Mouse (Mus musculus): Measurements from ENCODE around the gene Jam3. TPM values are rescaled to one million over a fixed set of nuclear protein-coding genes. Genes with fewer than 3 reads are reported as not detected.
"Not testable (repeated sequence)": the region's sequence is repeated elsewhere in the genome, so short reads cannot be mapped to it uniquely, and the experiment has no call there.

Gene Jam3
- total RNA-seq, 2 experiments from 2014 or later: not detected

DNA sequence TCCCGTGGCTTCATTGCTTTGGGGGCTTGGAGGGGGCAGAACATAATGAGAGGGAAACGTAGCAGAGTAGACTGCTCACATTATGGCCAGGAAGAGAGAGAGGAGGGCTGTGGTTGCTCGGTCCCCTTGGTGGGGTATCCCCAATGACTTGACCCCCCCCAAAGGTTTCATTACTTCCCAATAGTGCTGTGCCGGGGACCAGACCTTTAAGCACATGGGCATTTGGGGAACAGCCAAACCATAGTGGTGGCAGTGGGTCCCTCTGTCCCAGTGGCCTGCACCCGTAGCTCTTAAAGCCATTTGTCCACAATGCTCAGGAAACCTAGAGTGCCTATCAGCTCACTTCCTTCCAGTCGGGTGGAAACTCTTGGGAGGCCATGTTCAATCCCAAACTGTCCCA is 17.6 kb upstream of the Jam3 start:
- ATAC-seq (ENCODE audit: poor library complexity, severe bottlenecking): no peak

DNA sequence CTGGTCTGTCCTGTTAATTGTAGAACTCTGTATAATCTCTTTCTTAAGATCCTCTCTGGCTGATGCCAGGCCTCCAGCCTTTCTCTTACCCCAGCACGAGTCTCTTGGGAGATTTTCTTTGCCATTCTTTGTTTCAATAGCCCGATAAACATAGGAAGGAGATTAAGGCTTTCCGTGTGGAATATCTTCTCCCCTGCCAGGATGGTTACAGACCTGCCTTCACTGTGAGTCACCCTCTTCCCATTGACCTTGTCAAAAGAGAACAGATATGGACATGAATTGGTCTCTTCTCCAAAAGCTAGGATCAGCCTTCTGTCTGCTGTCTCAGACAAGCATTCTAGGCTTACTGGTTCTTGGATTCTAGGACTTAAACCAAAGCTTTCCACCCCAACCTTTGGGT is 15.5 kb upstream of the Jam3 start:
- no peak for ATAC-seq (ENCODE audit: poor library complexity, severe bottlenecking)

DNA sequence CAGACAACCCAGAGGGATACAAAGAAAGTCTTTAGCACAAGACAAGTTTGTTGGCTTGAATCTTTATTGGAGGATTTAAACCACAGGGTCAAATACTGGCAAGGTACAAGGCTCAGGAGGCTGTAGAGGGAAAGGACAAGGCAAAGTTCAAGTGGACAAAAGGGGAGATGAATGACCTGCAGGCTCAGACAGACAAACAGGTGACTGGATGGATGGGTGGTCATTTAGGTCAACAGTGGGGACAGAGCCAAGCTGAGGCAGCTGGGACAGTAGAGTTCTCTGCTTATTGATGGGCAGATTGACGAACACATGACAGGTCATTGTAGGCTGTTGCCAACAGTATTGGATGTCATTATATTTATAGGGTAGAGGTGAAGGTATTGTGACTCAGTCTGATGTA is 11.8 kb upstream of the Jam3 start:
- no peak for ATAC-seq (ENCODE audit: poor library complexity, severe bottlenecking)

- ATAC-seq (ENCODE audit: poor library complexity, severe bottlenecking): no peak
Measured at GRCm38 (mm10) chr9:27165596-27165995, 10.4 kb upstream of the Jam3 start.

- ATAC-seq (ENCODE audit: poor library complexity, severe bottlenecking): no peak
Measured at GRCm38 (mm10) chr9:27164957-27165356, 9.7 kb upstream of the Jam3 start.

GRCm38 (mm10) chr9:27163661-27164060 is 8.4 kb upstream of the Jam3 start:
- not testable (repeated sequence) for ATAC-seq (ENCODE audit: poor library complexity, severe bottlenecking)

GRCm38 (mm10) chr9:27153861-27154260 is 1.4 kb downstream of the Jam3 start:
- no peak for ATAC-seq (ENCODE audit: poor library complexity, severe bottlenecking)

- ATAC-seq (ENCODE audit: poor library complexity, severe bottlenecking): no peak
Measured at GRCm38 (mm10) chr9:27149836-27150235, 5.4 kb downstream of the Jam3 start.

DNA sequence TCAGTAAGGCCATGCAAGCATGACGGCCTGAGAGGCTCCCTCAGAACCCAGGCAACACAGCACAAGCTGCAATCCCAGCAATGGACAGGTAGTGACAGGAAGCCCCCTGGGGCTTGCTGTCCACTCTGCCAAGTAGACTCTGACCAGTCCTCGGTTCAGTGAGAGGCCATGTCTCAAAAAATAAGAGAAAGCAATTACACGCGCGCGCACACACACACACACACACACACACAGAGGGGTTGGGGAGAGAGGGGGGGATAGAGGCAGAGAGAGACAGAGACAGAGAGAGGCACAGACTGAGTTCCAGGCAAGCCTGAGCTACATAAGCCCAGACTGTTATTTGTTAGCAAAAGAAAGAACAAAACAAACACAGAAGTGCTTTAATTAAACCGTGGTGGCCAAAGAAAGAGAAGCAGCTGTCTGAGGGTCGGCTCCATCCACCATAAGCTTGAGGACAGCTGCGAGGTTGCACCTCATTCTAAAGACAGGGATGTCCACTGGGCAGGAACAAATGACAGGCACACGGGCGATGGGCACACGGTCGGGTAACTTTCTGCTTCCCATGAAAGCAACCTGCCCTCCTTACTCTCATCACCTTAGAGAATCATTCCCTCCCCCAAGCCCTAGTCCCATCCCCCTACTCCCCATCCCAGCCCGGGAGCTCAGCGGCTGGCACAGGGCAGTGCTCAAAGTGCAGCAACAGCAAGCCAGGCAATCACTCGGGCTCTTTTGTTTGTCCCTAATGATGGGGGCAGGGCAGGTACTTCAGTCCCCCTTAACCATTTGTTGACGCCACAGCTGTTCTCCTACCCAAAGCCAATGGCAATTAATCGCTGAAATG is 6.4 kb downstream of the Jam3 start:
- no peak for ATAC-seq (ENCODE audit: poor library complexity, severe bottlenecking)

DNA sequence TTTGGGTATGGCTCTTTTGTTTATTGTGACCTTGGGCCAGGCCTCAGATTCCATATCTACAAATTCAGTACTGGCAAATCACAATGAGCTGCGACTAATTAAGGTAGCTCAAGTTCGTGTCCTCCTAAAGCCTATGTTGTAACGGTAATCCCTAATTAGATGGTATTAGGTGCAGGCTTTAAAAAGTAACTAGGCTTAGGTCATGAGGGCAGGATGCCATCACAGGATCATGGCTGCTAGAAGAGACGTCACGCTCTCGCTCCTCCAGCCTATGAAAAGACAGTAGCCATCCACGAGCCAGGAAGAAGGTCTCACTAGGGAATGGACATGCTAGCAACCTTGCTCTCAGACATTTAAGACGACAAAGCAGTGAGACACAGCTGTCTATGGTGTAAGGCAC is 7.3 kb downstream of the Jam3 start:
- no peak for ATAC-seq (ENCODE audit: poor library complexity, severe bottlenecking)

DNA sequence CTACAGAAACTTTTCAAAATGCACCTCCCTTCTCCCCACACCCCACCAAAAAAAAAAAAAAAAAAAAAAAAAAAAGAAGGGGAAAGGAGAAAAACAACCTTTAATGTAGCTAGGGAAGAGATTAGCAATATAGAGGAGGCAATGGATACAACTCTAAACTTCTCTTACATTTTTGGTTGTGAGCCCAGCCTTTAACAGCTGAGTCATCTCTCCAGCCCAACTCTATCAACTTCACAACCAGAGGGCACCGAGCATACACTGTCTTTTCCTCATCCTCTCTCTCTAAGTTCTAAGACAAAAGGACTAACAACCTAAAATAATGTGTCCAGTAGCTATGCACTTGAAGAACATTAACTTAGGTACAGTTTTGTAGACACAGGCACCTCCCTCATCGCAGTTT is 8.4 kb downstream of the Jam3 start:
- ATAC-seq (ENCODE audit: poor library complexity, severe bottlenecking): no peak

DNA sequence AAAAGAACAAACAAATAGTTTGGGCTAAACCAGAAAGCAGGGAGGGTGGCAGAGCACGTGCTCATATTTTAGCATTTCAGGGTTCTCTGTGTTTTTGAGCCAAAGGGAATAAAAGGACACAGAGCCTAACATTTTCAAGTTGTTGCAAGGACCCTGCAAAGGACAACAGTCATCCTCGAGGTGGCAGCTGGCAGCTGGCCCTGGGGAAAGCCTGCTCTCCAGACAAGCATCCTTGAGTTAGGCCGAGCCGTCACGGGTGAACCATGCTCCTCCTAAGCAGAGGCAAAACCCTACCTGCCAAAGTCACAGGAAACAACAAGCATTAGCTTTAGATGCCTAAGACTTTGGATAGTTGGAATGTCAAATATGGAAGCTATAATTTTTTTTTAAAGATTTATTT is 10.2 kb downstream of the Jam3 start:
- ATAC-seq (ENCODE audit: poor library complexity, severe bottlenecking): no peak

DNA sequence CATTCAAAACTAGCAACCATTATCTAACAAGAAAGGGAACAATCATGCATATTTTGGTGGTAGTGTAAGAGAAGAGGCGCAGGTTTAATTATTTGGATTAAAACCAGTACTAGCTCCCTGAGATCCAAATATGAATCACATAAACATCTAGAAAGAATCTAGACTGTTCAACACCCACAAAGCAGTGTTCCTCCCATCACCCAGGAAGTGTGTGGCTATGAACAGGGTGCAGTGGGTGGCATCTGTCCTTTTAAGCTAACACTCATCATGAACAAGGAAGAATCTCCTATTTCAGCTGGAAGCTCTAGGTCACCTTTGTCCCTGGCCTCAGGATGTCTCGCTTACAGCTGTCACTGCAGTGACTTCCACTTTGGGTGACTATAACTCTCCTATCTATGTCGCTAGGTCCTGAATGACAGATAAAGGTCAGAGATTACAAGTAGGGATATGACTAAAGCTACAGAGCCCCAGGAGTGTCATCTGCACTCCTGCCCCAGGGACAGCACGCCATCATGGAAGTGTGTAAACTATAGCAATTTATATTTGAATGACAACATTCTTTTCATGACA is 10.9 kb downstream of the Jam3 start:
- ATAC-seq (ENCODE audit: poor library complexity, severe bottlenecking): no peak

DNA sequence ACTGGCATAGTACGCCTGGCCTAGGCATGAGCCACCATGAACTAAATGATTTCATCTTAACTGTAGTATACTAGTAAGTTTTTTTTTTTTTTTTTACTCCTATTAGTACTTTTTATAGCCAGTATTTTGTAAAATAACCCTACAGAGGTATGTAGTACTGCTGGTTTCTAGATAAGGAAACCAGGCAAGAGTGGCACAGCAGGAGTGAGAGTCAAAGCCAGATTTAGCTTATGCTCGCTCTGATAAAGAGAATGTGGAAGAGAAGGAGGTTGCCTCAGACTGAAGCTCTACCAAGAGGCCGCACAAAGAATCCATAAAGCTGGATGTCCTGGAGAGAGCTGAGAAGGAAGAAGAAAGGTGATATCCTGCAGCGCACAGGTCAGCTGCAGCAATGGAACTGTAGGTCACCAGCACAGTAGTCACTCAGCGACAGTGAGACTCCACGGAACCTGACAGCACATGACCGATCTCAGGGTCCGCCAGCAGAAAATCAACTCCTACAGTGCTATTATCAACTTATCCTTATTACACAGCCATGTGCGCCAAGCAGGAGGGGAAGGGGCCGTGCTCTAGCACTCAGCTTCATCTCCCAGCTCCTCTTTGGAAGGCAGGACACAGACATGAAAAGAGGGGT is 14.7 kb downstream of the Jam3 start:
- ATAC-seq (ENCODE audit: poor library complexity, severe bottlenecking): no peak

DNA sequence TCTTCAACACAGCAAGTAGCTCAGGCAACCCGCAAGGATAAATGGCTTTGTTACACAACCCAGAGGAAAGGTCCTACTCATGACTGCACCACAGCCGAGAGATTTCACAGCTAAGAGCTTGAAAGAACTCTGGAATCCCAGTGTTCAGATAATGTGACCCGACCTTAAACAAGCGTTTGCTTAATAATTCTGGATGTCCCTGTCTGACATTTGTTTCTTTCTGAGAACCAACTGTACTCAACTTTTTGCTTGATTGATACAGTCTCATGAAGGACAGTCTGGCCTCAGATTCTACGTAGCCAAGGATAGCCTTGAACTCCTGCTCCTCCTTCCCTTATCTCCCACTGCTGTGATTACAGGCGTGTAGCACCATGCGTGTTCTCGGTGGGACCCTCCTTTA is 18.6 kb downstream of the Jam3 start:
- ATAC-seq (ENCODE audit: poor library complexity, severe bottlenecking): no peak

- ATAC-seq (ENCODE audit: poor library complexity, severe bottlenecking): no peak
Measured at GRCm38 (mm10) chr9:27135372-27135771, 19.8 kb downstream of the Jam3 start.

GRCm38 (mm10) chr9:27134410-27134809 is 20.8 kb downstream of the Jam3 start:
- no peak for ATAC-seq (ENCODE audit: poor library complexity, severe bottlenecking)

GRCm38 (mm10) chr9:27128629-27129028 is 26.6 kb downstream of the Jam3 start:
- no peak for ATAC-seq (ENCODE audit: poor library complexity, severe bottlenecking)

- no peak for ATAC-seq (ENCODE audit: poor library complexity, severe bottlenecking)
Measured at GRCm38 (mm10) chr9:27126543-27126942, 28.7 kb downstream of the Jam3 start.

GRCm38 (mm10) chr9:27125450-27125849 is 29.8 kb downstream of the Jam3 start:
- no peak for ATAC-seq (ENCODE audit: poor library complexity, severe bottlenecking)

DNA sequence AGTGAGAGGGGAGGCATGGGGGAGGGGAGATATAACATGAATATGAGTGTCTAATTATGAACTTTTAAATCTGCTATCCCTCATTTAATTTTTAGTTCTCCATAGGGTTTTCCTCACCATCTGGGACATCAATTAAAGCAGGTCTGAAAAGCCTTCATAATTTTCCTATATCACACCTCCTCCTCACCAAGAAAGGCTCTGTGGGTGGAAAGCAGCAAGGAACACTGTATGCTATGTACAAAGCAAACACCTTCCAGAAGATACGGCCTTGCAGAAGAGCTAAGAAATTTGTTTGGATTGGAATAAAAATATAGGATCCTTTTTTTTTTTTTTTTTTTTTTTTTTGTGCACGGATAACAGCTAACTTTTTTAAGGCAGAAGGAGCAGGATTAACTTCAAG is 31.3 kb downstream of the Jam3 start:
- no peak for ATAC-seq (ENCODE audit: poor library complexity, severe bottlenecking)

DNA sequence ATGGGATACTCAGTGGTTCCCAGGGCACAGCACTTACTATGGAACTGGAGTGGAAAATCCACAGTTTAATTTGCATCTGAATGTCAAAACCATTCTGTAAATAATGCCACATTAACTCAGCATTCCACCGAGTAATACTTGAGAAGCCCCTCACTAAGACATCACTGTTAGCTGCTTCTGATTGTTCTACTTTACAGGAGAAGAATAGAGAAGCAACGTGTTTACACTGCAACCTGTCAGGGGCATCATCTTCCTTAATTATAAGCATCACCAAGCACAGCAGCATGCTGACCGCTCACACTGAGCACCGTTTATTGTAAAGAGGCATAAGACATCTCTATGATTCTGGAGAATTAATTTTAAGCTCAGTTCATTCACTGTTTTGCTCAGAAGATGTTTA is 32.3 kb downstream of the Jam3 start:
- no peak for ATAC-seq (ENCODE audit: poor library complexity, severe bottlenecking)
